Mouse (Mus musculus) CD4-positive, CD25-positive, alpha-beta regulatory T cell, adult 4 months (primary cell): Measurements from ENCODE around the gene Zfp617. TPM values are rescaled to one million over a fixed set of nuclear protein-coding genes. Genes with fewer than 3 reads are reported as not detected.
A peak's percentile ranks its signal among the peaks of the same experiment; 100 is the strongest.
"Not testable (repeated sequence)": the region's sequence is repeated elsewhere in the genome, so short reads cannot be mapped to it uniquely, and the experiment has no call there.

Experiments used
- ATAC-seq: one replicate; pipeline ENCODE4 v1.8.0; 2017
- polyA plus RNA-seq, 2 experiments: library from polyadenylated mRNA; unstranded; fragments of 100-300 nt; shearing (Covaris generic); gene quantifications; one replicate each; pipeline ENCODE4 v1.2.1; 2017

Zfp617 gene
- polyA plus RNA-seq = 10 to 100 TPM; 19.4 to 25.4 TPM

DNA sequence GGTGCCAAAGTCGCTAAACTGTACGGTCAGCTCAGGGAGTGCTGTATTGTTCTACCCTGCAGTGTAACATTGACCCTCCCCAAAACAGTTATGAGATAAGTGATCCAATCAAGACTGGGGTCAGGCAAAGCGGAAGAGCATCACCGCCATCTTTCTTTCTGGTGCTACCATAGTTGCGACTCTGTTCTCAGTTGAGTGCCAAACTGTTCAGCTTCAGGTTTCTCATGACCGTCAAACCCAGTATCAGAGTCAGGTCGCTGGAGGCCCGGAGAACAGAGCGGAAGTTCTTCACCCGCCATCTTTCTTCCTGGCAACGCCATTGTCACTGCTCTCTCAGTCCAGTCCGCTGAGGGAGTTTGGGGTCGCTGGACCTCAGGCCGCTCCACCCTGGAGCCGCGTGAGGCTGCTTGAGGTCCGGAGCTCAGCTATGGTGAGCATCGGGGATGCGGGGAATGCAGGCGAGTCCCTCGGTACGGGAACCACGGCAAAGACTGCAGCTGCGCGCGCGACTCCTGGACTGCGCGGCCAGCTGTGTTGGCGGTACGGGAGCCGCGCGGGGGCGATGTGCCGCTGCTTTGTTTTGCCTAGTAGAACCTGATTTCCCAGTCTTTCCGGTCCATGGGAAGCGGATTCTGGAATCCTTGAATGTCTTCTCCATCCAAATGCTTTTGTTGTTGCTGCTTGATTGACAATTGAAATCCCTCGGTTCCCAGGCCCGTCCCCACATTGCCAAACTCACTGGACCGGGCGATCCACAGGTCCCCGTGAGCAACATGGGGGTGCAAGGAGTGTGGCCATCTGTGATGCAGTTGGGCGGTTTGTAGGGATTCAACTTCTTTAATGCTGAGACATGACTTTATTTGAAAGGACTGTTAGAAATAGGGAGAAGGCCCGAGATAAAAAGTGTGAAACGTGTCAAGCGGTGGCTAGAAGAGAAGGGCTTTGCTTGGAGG, at the start of gene Zfp617, which contains the start of gene Zfp882:
TSS of gene Zfp617 (plus strand) at position 327 of the 953 bp plus-strand sequence.
TSS of gene Zfp882 (plus strand) at position 300 of the 953 bp plus-strand sequence.
- peak; percentile 93 for ATAC-seq

DNA sequence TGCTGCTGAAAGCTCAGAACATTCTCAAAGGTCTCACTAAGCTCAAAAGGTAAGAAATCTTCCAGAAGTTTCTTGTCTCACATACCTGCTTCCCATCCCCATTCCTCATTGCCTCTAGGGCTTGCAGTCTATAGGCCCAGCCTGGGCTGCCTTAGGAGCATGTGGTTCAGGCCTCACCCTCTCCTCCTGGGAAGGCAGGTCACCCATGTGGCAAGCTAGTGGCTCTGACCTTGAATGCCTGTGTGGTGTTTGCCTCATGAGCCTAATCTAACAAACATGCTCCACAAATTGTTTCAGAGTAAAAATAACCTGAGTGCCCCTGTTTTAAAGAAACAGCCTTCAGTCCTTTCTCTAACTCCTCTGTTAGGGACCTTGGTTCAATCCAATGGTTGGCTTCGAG, 46.9 kb upstream of the Zfp617 start:
- not testable (repeated sequence) for ATAC-seq

DNA sequence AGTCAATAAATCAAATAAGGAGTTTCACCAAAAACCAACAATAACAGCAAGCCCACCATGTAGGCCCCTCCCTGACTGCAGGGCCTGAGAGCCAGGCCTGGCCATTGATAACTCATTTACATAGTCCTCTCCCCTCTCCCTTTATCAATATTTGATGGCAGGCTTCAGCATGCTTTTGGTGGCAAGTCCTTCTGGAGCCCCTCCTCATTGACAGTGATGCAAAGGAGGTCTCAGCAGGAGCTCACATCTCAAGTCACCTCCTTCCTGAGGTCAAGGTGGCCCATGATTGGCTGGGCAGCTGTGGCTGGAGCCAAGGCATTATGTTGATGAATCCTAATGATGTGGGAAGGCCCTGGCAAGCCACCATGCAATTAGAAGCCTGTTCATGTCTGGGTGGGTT, 46.4 kb upstream of the Zfp617 start:
- ATAC-seq = not testable (repeated sequence)

- ATAC-seq = peak; percentile 85
Observed at GRCm38 (mm10) chr8:71881618-71882274, 26.7 kb upstream of the Zfp617 start, which contains the start of gene Zfp709. Gene Zfp709 (plus strand): TSS chr8:71882019.

DNA sequence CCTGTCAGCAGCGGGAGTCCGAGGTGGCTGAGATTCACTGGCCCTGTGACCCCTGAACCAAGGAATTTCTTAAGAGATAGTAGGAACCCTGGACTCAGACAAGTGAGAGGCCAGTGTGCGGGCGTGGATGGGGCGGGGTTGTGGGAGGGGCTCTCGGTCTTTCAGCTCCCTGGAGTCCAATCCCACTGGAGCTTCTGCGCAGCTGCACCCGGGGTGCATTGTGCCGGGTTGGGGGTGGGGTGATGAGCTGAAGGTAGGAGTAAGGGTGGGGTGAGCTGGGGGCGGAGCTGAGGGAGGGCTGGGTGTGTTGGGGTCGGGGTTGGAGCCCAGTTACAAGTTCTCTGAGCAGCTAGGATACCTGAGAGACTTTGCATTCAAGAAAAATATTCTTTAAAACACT, 7.8 kb upstream of the Zfp617 start:
- not testable (repeated sequence) for ATAC-seq

GRCm38 (mm10) chr8:71903084-71903483, 5.4 kb upstream of the Zfp617 start:
- ATAC-seq = not testable (repeated sequence)

GRCm38 (mm10) chr8:71906809-71907208, 1.6 kb upstream of the Zfp617 start:
- no peak for ATAC-seq

DNA sequence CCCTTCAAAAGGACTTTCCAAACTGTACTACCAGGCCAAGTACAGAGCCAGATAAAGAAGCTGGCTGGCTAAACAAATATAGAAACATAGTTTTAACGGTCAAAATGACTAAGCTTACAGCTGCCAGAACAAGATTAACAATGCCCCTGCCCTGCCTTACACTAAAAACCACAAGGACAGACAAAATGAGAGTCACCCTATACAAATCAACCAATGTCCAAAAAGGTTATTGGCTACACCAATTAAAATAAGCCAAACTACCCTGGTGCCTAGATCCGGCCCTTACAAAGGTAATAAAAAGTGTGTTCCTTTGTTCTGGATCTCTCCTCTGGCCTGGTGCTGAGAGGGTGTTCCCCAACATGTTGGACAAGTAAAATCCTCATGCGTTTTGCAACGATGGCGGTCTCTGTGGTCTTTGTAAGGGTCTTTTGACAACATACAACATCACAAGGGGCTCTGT, 607 bp upstream of the Zfp617 start:
- ATAC-seq = no peak

DNA sequence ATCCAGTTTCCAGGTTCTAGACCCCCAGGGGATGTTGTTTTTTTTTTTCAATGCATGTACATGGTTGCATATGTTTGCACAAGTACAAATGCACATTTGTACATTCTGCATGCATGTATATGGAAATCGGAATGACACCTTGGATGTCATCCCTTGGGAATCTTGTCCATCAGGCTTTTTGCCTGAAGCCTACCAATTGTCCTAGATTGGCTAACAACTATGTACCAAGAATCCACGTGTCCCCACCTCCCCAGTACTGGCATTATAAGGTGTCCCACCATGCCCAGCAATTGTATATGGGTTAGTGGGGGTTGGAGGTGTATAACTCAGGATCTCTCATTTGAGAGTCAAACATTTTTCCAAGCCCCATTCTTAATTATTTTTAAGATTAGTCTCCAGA, 3.9 kb downstream of the Zfp617 start:
- no peak for ATAC-seq

GRCm38 (mm10) chr8:71922567-71923401, 14.3 kb downstream of the Zfp617 start:
- ATAC-seq = peak; percentile 96

- ATAC-seq = no peak
Observed at GRCm38 (mm10) chr8:71925791-71926190, 17.4 kb downstream of the Zfp617 start.

- no peak for ATAC-seq
Observed at GRCm38 (mm10) chr8:71926551-71926950, 18.1 kb downstream of the Zfp617 start.

DNA sequence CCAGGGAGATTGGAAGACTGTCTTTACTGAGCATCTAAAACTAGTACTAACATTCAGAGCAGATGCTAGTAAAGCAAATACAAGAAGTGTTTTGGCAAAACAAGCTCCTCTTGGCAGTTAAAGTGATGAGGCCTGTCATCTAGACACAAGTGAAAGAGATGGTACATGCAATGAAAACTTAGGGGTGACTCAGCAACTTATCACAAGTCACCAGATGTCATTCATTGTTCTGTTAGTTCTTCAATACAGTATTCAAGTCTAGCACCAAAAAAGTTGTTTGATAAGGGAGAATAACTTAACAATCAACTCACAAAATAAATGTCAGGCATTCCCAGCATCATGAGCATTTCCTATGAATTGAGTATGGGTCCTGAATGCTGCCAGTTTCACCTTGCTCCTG, 19.3 kb downstream of the Zfp617 start:
- ATAC-seq = no peak

GRCm38 (mm10) chr8:71938037-71938436, 29.6 kb downstream of the Zfp617 start:
- not testable (repeated sequence) for ATAC-seq

GRCm38 (mm10) chr8:71940293-71941208, 32.1 kb downstream of the Zfp617 start:
- no peak for ATAC-seq

GRCm38 (mm10) chr8:71941776-71942175, 33.3 kb downstream of the Zfp617 start:
- no peak for ATAC-seq

- ATAC-seq = peak; percentile 34
Observed at GRCm38 (mm10) chr8:71948624-71949023, 40.2 kb downstream of the Zfp617 start.

DNA sequence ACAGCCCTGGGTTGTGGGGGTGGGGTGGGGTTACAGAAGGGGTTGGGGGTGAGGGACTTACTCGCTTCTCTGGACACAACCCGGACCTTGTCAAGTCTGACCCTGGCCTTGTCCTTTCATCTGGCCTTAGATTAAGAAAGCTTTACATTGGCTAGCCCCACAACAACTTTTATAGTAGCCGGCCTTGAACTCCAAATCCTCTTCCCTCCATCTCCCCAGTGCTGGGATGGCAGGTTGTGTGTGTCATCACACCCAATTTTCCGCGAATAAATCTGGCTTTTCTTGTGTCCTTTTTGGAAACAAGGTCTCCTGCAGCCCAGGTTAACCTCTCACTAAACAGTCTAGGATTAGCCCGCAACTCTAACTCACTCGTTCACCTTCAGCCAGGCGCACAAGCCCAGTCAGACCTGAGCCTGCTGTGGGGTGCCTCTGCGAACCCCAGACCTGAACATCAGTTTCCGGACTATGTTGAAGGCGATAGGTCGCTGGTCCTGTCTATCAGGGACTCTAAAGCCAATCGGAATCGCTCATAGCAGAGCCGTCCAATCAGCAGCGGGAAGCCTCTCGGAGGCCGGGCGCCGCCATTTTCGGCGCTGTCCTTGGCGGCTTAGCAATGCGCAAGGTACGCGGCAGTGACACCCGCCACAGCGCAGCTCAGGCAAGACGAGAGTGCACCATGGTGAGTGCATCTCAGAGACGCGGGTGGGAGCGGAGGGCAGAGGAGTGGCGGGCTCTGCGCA, 42.2 kb downstream of the Zfp617 start, which contains the start of gene Zfp961:
TSS of gene Zfp961 (plus strand) at position 557 of the 740 bp plus-strand sequence.
- peak; percentile 99 for ATAC-seq

- no peak for ATAC-seq
Observed at GRCm38 (mm10) chr8:71951436-71952161, 43.2 kb downstream of the Zfp617 start.

GRCm38 (mm10) chr8:71952489-71952888, 44.1 kb downstream of the Zfp617 start:
- no peak for ATAC-seq
